Mouse (Mus musculus) gastrocnemius, adult 18-20 months (tissue): ENCODE data around the gene Cdh23. TPM values are rescaled to one million over a fixed set of nuclear protein-coding genes. Genes with fewer than 3 reads are reported as not detected.

Experiments used
- DNase-seq: peaks from one replicate; pipeline ENCODE4 v3.0.0; 2021; ENCODE audit warnings: low spot score
- total RNA-seq, 2 experiments: library from RNA; stranded (reverse); gene quantifications; 2 replicates each; pipeline ENCODE4 v1.2.3; 2021

Cdh23 gene
- total RNA-seq, 2 experiments from 2014 or later, result 1.3 to 2.7 TPM

DNA sequence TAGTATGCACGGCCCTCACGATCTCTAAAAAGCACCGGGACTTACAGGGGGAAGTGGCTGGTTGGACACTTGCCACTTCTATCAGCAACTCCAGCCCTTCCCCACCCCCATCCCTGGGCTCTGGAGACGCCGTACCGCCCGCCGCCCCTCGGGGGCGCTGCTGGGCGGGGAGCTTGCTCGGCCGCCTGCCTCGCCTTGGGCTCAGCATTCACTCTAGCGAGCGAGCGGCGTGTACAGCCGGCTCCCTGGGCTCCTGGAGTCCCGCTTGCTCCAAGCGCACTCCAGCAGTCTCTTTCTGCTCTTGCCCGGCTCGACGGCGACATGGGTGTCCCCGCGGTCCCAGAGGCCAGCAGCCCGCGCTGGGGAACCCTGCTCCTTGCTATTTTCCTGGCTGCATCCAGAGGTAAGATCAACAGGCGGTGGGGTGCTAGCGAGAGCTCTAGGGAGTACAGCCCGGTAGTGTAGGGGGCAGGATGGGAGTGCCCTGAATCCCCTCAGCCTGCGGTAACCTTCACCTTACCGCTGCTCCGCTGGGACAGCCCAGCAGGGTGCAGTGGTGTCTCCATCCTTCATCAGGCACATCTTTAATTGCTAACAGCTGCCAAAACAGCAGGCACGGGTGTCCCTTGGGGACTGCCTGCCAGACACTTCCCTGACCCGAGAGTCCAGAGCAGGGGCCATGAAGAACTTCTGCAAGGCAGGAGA, 349.4 kb downstream of the Cdh23 start, which contains the start of gene Vsir:
TSS of gene Vsir (plus strand) at position 151 of the 705 bp plus-strand sequence.
- DNase-seq, result peak; percentile 87

DNA sequence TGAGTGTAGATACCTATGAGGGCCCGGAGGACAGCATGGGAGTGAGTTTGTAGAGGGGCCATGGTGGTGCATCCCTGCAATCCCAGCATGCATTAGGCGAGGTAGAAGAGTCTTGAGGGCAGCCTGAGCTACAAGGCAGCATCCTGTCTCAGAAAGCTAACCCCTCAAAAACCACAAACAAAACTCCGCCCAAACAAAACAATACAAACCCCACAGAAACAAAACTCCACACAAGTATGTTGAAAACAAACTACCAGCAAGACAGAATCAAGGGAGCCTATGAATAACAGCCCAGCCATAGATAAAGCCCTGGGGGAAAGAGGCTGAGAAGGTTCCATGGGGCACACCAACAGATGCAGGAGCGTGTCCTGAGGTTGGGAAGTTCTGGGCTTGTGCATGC, 350.2 kb downstream of the Cdh23 start:
- no peak for DNase-seq

DNA sequence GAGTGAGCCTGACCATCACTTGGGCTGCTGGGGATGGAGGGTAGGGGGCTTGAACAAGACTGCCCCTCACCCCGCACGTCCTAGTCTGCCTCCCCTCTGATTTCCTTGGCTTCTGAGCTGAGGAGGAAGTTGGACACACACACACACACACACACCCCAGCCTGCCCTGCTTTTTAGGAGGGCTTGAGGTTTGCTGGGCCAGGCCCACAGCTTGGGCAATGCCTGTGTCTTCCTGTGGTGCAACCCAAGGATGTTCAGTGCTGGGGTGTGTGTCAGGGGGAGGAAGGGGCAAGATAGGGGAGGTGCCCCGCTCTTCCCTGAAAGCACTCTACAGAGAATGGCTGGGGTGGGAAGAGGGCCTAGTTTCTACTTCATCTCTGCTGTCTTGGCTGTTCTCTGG, 352.2 kb downstream of the Cdh23 start:
- DNase-seq, result no peak

DNA sequence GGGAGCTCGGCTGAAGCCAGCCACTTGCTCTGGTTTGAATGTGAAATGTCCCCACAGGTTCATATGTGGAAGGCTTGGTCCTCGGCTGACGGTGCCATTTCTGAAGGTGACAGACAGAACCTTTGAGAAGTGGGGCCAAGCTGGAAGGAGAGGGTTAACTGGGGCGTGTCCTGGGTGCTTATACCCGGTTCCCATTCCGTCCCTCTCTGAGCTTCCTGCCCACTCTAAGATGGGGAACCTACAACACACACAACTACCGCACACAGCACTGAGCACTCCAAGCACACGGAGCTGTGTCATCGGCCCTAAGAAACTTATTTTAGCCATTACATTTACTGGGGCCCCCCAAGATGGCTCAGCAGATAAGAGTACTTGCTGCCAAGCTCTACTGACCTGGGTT, 354.8 kb downstream of the Cdh23 start:
- DNase-seq, result no peak

DNA sequence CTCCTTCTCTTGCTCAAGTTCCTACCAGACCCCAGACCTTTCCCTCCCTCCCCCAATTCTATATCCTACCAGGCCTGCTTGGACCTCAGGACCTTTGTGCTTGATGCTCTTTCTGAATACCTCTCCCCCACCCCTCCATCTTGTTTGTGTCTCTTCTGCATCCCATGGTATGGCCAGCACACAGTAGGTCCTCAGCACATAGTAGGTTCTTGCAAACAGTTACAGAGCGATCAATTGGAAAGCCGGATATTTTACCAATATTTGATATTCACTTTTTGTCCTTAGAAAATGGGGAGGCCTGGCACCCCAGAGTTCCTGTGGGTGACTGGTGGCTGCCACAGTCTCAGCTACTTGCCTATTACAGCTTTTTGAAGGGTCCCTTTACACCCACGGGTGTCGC, 361.3 kb downstream of the Cdh23 start:
- DNase-seq, result no peak

DNA sequence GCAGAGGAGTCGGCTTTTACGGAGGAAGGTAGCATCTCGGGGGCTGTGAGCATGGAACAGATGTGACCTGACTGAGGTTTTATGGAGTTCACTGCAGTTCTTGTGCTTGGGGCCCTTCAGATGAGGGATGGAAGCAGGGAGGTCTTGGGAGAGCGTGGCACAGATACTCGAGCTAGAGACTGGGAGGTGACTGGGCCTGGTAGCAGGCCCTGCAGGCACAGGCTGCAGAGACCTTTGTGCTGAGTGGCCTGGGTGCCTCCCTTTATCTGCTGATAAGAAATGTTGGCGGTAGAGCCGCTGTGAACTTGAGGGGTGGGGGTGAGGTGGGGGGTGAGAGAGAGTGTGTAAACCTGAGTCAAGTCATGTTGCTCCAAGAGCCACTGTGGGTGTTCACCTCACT, 361.7 kb downstream of the Cdh23 start:
- DNase-seq, result no peak

GRCm38 (mm10) chr10:60328963-60329650, 367.2 kb downstream of the Cdh23 start:
- DNase-seq, result no peak

GRCm38 (mm10) chr10:60316166-60316565, 380.1 kb downstream of the Cdh23 start:
- DNase-seq, result no peak

- no peak for DNase-seq
Measured at GRCm38 (mm10) chr10:60313606-60314005, 382.7 kb downstream of the Cdh23 start.

DNA sequence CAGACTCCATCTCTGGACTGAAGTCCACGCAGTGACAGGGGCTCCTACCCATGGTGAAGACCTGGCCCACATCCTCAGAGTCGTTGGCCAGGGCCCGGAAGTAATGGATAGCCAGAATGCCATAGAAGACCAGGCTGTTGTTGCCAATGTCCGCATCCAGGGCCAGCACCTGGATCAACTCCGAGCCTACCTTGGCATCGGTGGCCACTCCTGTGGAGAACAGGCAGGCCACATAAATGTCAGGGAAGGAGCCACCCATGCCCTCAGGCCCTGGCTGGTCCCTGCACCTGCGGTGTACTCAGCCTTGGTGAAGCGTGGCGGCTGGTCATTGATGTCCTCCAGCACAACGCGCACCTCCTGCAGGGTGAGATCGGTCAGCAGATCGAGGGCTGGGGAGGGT, 385.7 kb downstream of the Cdh23 start:
- no peak for DNase-seq

DNA sequence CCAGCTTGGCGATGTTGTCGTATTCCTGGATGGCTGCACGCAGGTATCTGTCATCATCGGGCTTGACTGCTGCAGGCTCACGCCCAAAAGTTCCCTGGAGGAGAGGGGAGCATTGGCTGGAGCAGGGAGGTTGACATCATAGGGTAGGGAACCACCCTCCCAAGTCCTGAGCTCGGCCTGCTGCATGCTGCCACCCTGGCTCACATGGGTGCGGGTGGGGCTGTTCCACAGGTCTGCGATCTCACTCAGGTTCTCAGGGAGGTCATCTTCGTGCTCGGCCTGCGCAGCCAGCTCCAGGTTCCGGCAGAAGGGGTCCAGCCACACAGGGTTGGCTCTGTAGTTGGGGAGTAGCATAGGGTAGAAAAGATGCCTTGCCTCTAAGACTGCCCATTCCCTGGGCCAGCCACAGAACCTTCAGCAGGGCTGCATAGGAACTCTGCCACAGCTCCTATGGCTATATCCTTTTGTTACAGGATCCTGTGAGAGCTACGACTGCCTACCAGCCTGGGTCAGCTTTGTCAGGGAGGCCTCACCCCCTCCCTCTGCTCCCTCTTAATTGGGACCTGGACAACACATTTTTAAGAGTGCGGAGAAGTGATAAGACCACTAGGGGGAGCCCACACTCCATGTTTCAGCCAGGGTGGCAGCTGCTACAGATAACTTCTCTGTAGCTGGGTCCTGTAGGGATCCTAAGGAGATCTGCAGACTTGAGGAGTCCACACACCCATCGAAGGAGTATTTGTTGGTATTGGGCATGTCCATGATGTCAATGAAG, 391.2 kb downstream of the Cdh23 start:
- DNase-seq, result peak; percentile 81

- DNase-seq, result no peak
Measured at GRCm38 (mm10) chr10:60303419-60303818, 392.9 kb downstream of the Cdh23 start.

- no peak for DNase-seq
Measured at GRCm38 (mm10) chr10:60299636-60300035, 396.7 kb downstream of the Cdh23 start.

GRCm38 (mm10) chr10:60296027-60296426, 400.3 kb downstream of the Cdh23 start:
- DNase-seq, result no peak

DNA sequence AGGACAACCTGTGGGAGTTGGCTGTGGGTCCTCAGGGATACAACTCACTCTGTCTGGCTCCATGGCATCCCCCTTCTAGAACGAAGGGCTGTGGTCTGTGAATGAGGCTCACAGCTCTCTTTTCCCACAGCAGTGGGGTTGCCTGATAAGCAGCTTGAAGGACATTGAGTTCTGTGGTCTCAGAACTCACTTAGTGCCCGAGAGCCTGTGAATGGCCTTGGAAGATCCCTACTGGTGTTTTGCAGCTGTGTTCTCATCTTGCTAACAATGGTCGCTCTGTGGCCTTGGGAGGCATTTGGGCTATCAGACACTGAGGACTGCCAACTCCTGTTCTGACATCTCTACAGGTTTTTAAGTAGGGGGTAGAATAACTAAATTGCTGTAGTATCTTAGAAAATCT, 400.9 kb downstream of the Cdh23 start:
- no peak for DNase-seq

DNA sequence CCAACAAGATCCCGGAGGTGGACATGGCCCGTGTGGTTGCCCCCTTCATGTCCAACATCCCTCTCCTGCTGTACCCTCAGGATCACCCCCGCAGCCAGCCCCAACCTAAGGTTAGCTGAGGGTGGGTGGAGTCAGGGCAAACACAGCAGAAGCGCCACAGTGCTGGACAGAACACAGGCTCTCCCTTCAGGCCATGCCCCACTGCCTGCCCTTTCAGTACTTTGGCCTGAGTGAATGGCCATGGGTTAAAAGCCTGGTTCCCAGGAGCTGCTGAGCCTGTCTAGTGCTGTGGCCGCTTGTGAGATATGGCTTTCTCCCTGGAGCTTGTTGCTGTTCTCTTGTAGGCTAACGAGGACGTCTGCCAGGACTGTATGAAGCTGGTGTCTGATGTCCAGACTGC, 401.7 kb downstream of the Cdh23 start:
- no peak for DNase-seq

DNA sequence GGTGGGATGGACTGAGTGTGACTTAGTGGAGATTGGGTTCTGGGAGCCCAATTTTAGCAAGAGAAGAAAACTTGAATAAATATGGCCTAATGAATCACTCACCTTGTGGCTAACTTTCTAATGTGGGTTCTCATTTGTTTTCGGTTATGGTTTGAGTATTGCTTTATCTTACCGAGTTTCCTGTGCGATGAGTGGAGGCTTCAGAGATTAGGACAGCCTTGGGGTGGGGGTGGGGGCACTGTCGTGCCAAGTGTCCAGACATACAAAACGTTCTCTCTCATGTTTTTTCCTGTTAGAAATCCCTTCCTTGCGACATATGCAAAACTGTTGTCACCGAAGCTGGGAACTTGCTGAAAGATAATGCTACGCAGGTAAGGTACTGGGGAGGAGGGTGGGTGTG, 404.1 kb downstream of the Cdh23 start:
- DNase-seq, result no peak

GRCm38 (mm10) chr10:60290739-60291110, 405.6 kb downstream of the Cdh23 start:
- no peak for DNase-seq

- DNase-seq, result peak; percentile 58
Measured at GRCm38 (mm10) chr10:60290026-60290738, 406.1 kb downstream of the Cdh23 start.

DNA sequence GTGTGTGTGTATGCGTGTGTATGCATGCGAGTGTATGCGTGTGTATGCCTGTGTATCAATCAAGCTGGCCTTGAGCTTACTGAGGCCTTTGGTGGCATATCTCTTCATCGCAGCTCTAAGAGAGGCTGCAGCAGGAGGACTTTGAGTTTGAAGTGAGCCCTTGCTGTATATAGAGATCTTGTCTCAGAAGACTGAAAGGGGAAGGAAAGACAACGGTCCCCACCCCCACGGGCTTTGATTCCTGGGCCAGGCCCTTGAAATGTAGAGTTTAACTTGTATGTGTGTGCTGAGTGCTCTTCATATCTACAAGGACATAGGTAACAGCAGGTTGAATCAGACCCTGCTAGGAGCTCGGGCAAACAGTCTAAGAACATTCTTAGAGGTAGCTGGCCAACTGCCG, 407.1 kb downstream of the Cdh23 start:
- DNase-seq, result no peak

DNA sequence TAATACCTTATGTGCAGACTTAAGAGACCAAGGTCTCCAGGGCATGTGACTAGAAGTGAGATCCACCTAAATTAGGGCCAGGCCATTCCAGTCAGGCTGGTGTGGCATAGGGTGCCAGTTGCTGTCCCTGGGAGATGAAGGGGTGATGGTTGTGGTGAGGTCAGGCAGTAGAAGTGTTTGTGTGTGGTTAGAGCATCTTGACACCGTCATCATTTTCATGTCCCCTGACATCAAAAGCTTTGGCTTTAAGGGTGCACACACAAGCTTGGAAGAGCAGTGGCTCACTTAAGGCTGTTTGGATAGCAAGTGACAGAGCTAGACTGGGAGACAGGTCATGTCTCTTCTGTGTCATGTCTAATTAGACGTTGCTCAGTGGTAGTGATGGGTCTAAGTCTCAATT, 408.6 kb downstream of the Cdh23 start:
- no peak for DNase-seq

GRCm38 (mm10) chr10:60287161-60287560, 409.1 kb downstream of the Cdh23 start:
- no peak for DNase-seq
